Mouse (Mus musculus): ENCODE data around the gene Nle1. TPM values are rescaled to one million over a fixed set of nuclear protein-coding genes. Genes with fewer than 3 reads are reported as not detected.
"Not testable (repeated sequence)": the region's sequence is repeated elsewhere in the genome, so short reads cannot be mapped to it uniquely, and the experiment has no call there.

Gene Nle1
- polyA plus RNA-seq, 1 experiment from 2014 or later = 28.5 TPM

DNA sequence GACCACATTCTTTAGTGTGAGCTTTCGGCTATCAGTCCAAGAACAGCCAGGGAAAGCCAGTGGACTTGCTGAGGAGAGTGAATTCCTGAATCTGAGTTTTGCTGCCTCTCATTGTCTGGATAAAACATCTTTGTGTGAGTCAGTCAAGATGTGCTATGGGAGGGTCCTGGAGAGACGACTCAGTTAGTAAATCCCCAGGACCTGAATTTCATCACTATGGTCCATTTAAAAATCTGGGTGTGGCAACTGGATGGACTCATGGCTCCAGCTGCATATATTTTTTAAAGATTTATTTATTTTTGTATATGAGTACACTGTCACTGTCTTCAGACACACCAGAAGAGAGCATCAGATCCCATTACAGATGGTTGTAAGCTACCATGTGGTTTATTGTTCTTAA lies 37.4 kb upstream of the Nle1 start:
- H3K27ac ChIP-seq (ENCODE audit: low read length) = no peak overlapping the region
- 44% methylated on average over 2 of the region's 2 CpGs for WGBS
- no peaks in the 10 kb centered on the region for H3K4me1 ChIP-seq (ENCODE audit: control insufficient read depth, insufficient read depth, low read length)
- no peak for ATAC-seq (ENCODE audit: insufficient read depth, low FRiP score)
- no peak overlapping the region for H3K4me2 ChIP-seq (ENCODE audit: low read depth, low read length)
- no peaks in the 10 kb centered on the region for H3K36me3 ChIP-seq (ENCODE audit: control insufficient read depth, insufficient read depth, low read length)
- peaks cover 4% of the 10 kb centered on the region; the same call in 1 of the 2 replicates for H3K27me3 ChIP-seq (ENCODE audit: control insufficient read depth, insufficient read depth, low read length)
- H3K9ac ChIP-seq (ENCODE audit: low read length) = no peak overlapping the region
- H3K9me3 ChIP-seq (replicated peaks; ENCODE audit: control insufficient read depth, low read length) = no peaks in the 10 kb centered on the region
- H3K4me3 ChIP-seq (replicated peaks; ENCODE audit: low read length) = no peak overlapping the region

DNA sequence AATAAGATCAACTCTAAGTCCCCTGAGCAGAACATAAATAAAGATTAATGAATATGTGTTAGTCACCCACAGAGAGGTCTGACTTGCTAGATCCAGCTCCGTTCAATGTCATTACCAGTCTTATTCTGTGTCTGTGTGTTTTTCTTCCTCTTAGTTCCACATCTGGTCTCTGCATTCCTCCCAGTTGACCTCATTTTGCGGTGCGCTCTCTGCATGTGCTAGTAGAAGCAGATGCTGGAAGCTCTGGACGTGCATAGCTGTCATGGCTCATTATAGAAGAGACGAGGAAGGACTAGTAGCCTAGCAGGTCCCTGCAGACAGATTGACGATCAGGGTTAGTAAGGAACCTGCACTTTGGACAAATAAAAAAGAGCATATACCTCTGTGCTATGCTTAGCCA lies 35.1 kb upstream of the Nle1 start:
- Histone ChIP-seq H3K36me3 (ENCODE audit: control insufficient read depth, insufficient read depth, low read length) (no peaks in the 10 kb centered on the region), H3K9ac (ENCODE audit: low read length) (no peak overlapping the region), H3K27ac (ENCODE audit: low read length) (no peak overlapping the region), H3K27me3 (ENCODE audit: control insufficient read depth, insufficient read depth, low read length) (no peaks in the 10 kb centered on the region), H3K9me3 (replicated peaks; ENCODE audit: control insufficient read depth, low read length) (no peaks in the 10 kb centered on the region), H3K4me1 (ENCODE audit: control insufficient read depth, insufficient read depth, low read length) (no peaks in the 10 kb centered on the region), H3K4me3 (replicated peaks; ENCODE audit: low read length) (no peak overlapping the region), H3K4me2 (ENCODE audit: low read depth, low read length) (no peak overlapping the region)
- ATAC-seq (ENCODE audit: insufficient read depth, low FRiP score) = no peak
- WGBS = 51% methylated on average over 6 of the region's 6 CpGs

GRCm38 (mm10) chr11:82933186-82933585 lies 25.0 kb upstream of the Nle1 start:
- Histone ChIP-seq H3K4me2 (ENCODE audit: low read depth, low read length) (peak overlapping the region; percentile 80), H3K9ac (ENCODE audit: low read length) (peak overlapping the region; percentile 57), H3K4me1 (ENCODE audit: control insufficient read depth, insufficient read depth, low read length) (peaks cover 7% of the 10 kb centered on the region), H3K4me3 (replicated peaks; ENCODE audit: low read length) (peak overlapping the region; percentile 47), H3K9me3 (replicated peaks; ENCODE audit: control insufficient read depth, low read length) (no peaks in the 10 kb centered on the region), H3K27ac (ENCODE audit: low read length) (no peak overlapping the region), H3K36me3 (ENCODE audit: control insufficient read depth, insufficient read depth, low read length) (no peaks in the 10 kb centered on the region), H3K27me3 (ENCODE audit: control insufficient read depth, insufficient read depth, low read length) (peaks cover 45% of the 10 kb centered on the region)
- ATAC-seq (ENCODE audit: insufficient read depth, low FRiP score) = no peak
- 2% methylated on average over 29 of the region's 29 CpGs for WGBS

GRCm38 (mm10) chr11:82931671-82932450 lies 23.6 kb upstream of the Nle1 start:
- H3K36me3 ChIP-seq (ENCODE audit: control insufficient read depth, insufficient read depth, low read length); ATAC-seq (ENCODE audit: insufficient read depth, low FRiP score); H3K9me3 ChIP-seq (replicated peaks; ENCODE audit: control insufficient read depth, low read length); H3K4me1 ChIP-seq (ENCODE audit: control insufficient read depth, insufficient read depth, low read length); H3K27ac ChIP-seq (ENCODE audit: low read length): not testable (repeated sequence)
- Histone ChIP-seq H3K4me2 (ENCODE audit: low read depth, low read length) (peak overlapping the region; percentile 80), H3K9ac (ENCODE audit: low read length) (peak overlapping the region; percentile 57), H3K27me3 (ENCODE audit: control insufficient read depth, insufficient read depth, low read length) (peaks cover 50% of the 10 kb centered on the region), H3K4me3 (replicated peaks; ENCODE audit: low read length) (peak overlapping the region; percentile 47)
- WGBS = under 1% methylated on average over 109 of the region's 119 CpGs

DNA sequence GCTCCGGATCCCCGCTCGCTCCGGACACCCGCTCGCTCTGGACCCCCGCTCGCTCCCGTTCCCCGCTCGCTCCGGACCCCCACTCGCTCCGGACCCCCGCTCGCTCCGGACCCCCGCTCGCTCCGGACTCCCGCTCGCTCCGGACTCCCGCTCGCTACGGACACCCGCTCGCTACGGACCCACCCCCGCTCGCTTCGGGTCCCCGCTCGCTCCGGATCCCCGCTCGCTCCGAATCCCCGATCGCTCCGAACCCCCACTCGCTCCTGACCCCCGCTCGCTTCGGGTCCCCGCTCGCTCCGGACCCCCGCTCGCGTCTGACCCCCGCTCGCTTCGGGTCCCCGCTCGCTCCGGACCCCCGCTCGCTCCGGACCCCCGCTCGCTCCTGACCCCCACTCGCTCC lies 22.9 kb upstream of the Nle1 start:
- 2% methylated on average over 58 of the region's 63 CpGs for WGBS
- peak overlapping the region; percentile 57 for H3K9ac ChIP-seq (ENCODE audit: low read length)

GRCm38 (mm10) chr11:82930391-82930955 lies 22.3 kb upstream of the Nle1 start:
- not testable (repeated sequence) for H3K36me3 ChIP-seq (ENCODE audit: control insufficient read depth, insufficient read depth, low read length); H3K4me1 ChIP-seq (ENCODE audit: control insufficient read depth, insufficient read depth, low read length); H3K27ac ChIP-seq (ENCODE audit: low read length); H3K9me3 ChIP-seq (replicated peaks; ENCODE audit: control insufficient read depth, low read length); ATAC-seq (ENCODE audit: insufficient read depth, low FRiP score)
- H3K9ac ChIP-seq (ENCODE audit: low read length) = peak overlapping the region; percentile 16; the same call in 1 of the 2 replicates
- H3K4me3 ChIP-seq (replicated peaks; ENCODE audit: low read length) = peak overlapping the region; percentile 47
- H3K4me2 ChIP-seq (ENCODE audit: low read depth, low read length) = peak overlapping the region; percentile 80
- H3K27me3 ChIP-seq (ENCODE audit: control insufficient read depth, insufficient read depth, low read length) = peaks cover 42% of the 10 kb centered on the region
- 2% methylated on average over 85 of the region's 85 CpGs for WGBS

More for the DNA sequence above, 22.9 kb upstream of the Nle1 start:
- peaks cover 45% of the 10 kb centered on the region for H3K27me3 ChIP-seq (ENCODE audit: control insufficient read depth, insufficient read depth, low read length)
- not testable (repeated sequence) for ATAC-seq (ENCODE audit: insufficient read depth, low FRiP score); H3K36me3 ChIP-seq (ENCODE audit: control insufficient read depth, insufficient read depth, low read length); H3K9me3 ChIP-seq (replicated peaks; ENCODE audit: control insufficient read depth, low read length); H3K27ac ChIP-seq (ENCODE audit: low read length); H3K4me1 ChIP-seq (ENCODE audit: control insufficient read depth, insufficient read depth, low read length)
- peak overlapping the region; percentile 47 for H3K4me3 ChIP-seq (replicated peaks; ENCODE audit: low read length)
- peak overlapping the region; percentile 80 for H3K4me2 ChIP-seq (ENCODE audit: low read depth, low read length)

DNA sequence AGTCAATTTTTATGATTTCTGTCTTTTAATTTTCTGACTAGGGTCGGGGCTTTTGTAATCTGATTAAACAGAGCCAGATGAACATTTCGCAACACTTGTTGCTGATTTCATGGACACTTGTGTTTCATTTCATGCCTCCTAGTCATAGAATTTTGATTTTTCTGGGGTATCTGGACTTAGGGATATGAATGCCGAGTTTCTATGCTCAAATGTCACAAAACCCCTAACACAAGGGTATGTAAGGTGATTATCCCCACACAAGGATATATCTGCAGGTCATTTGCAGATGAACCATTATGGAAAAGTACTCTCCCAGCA lies 21.4 kb upstream of the Nle1 start:
- Histone ChIP-seq H3K9me3 (replicated peaks; ENCODE audit: control insufficient read depth, low read length) (no peaks in the 10 kb centered on the region), H3K4me2 (ENCODE audit: low read depth, low read length) (no peak overlapping the region), H3K36me3 (ENCODE audit: control insufficient read depth, insufficient read depth, low read length) (no peaks in the 10 kb centered on the region), H3K4me3 (replicated peaks; ENCODE audit: low read length) (no peak overlapping the region), H3K27me3 (ENCODE audit: control insufficient read depth, insufficient read depth, low read length) (peaks cover 37% of the 10 kb centered on the region), H3K9ac (ENCODE audit: low read length) (no peak overlapping the region), H3K4me1 (ENCODE audit: control insufficient read depth, insufficient read depth, low read length) (peaks cover 7% of the 10 kb centered on the region), H3K27ac (ENCODE audit: low read length) (no peak overlapping the region)
- no peak for ATAC-seq (ENCODE audit: insufficient read depth, low FRiP score)
- 43% methylated on average over 3 of the region's 3 CpGs for WGBS

- Histone ChIP-seq H3K27ac (ENCODE audit: low read length) (no peak overlapping the region), H3K4me2 (ENCODE audit: low read depth, low read length) (no peak overlapping the region), H3K9ac (ENCODE audit: low read length) (no peak overlapping the region), H3K9me3 (replicated peaks; ENCODE audit: control insufficient read depth, low read length) (no peaks in the 10 kb centered on the region), H3K27me3 (ENCODE audit: control insufficient read depth, insufficient read depth, low read length) (peaks cover 32% of the 10 kb centered on the region), H3K4me1 (ENCODE audit: control insufficient read depth, insufficient read depth, low read length) (peaks cover 7% of the 10 kb centered on the region), H3K4me3 (replicated peaks; ENCODE audit: low read length) (no peak overlapping the region), H3K36me3 (ENCODE audit: control insufficient read depth, insufficient read depth, low read length) (no peaks in the 10 kb centered on the region)
- no peak for ATAC-seq (ENCODE audit: insufficient read depth, low FRiP score)
- 32% methylated on average over 20 of the region's 20 CpGs for WGBS
Observed at GRCm38 (mm10) chr11:82928897-82929632, 20.9 kb upstream of the Nle1 start.

- peaks cover 14% of the 10 kb centered on the region for H3K27me3 ChIP-seq (ENCODE audit: control insufficient read depth, insufficient read depth, low read length)
- ATAC-seq (ENCODE audit: insufficient read depth, low FRiP score); H3K36me3 ChIP-seq (ENCODE audit: control insufficient read depth, insufficient read depth, low read length); H3K9me3 ChIP-seq (replicated peaks; ENCODE audit: control insufficient read depth, low read length); H3K4me3 ChIP-seq (replicated peaks; ENCODE audit: low read length); H3K27ac ChIP-seq (ENCODE audit: low read length); H3K9ac ChIP-seq (ENCODE audit: low read length); H3K4me1 ChIP-seq (ENCODE audit: control insufficient read depth, insufficient read depth, low read length); H3K4me2 ChIP-seq (ENCODE audit: low read depth, low read length): not testable (repeated sequence)
- WGBS = 66% methylated on average over 6 of the region's 6 CpGs
Observed at GRCm38 (mm10) chr11:82923910-82924309, 15.7 kb upstream of the Nle1 start.
